Mouse (Mus musculus): ENCODE measurements around the gene Crtap. TPM values are rescaled to one million over a fixed set of nuclear protein-coding genes. Genes with fewer than 3 reads are reported as not detected.
A peak's percentile ranks its signal among the peaks of the same experiment; 100 is the strongest.
"Not testable (repeated sequence)": the region's sequence is repeated elsewhere in the genome, so short reads cannot be mapped to it uniquely, and the experiment has no call there.

Crtap gene
- polyA plus RNA-seq, 1 experiment from 2014 or later: 37.6 TPM

GRCm38 (mm10) chr9:114375276-114375962, 15.1 kb downstream of the Crtap start:
- no peak overlapping the region for H3K4me3 ChIP-seq (ENCODE audit: low read depth, low read length)
- DNase-seq (ENCODE audit: low spot score, missing footprints) (no peak), ATAC-seq (ENCODE audit: low FRiP score) (no peak)
- no peak overlapping the region for H3K4me2 ChIP-seq
- H3K4me1 ChIP-seq (ENCODE audit: control insufficient read depth, insufficient read depth, low read length): no peaks in the 10 kb centered on the region
- no peaks in the 10 kb centered on the region for H3K36me3 ChIP-seq (ENCODE audit: control insufficient read depth, insufficient read depth, low read length)
- H3K9ac ChIP-seq (ENCODE audit: low read length): no peak overlapping the region
- H3K9me3 ChIP-seq (ENCODE audit: control insufficient read depth, low read length): no peaks in the 10 kb centered on the region
- no peak overlapping the region for H3K27ac ChIP-seq (ENCODE audit: low read depth, low read length)
- 89% methylated on average over 10 of the region's 10 CpGs for WGBS
- no peaks in the 10 kb centered on the region for H3K27me3 ChIP-seq (ENCODE audit: control insufficient read depth, insufficient read depth, low read length)

GRCm38 (mm10) chr9:114371717-114372116, 18.8 kb downstream of the Crtap start:
- DNase-seq (ENCODE audit: low spot score, missing footprints): not testable (repeated sequence)

GRCm38 (mm10) chr9:114369389-114369788, 21.1 kb downstream of the Crtap start:
- not testable (repeated sequence) for H3K4me2 ChIP-seq; H3K4me3 ChIP-seq (ENCODE audit: low read depth, low read length); H3K27ac ChIP-seq (ENCODE audit: low read depth, low read length); H3K4me1 ChIP-seq (ENCODE audit: control insufficient read depth, insufficient read depth, low read length); H3K9ac ChIP-seq (ENCODE audit: low read length); H3K27me3 ChIP-seq (ENCODE audit: control insufficient read depth, insufficient read depth, low read length); DNase-seq (ENCODE audit: low spot score, missing footprints); ATAC-seq (ENCODE audit: low FRiP score); H3K9me3 ChIP-seq (ENCODE audit: control insufficient read depth, low read length); H3K36me3 ChIP-seq (ENCODE audit: control insufficient read depth, insufficient read depth, low read length)
- WGBS: 63% methylated on average over 5 of the region's 5 CpGs

More at GRCm38 (mm10) chr9:114371717-114372116, 18.8 kb downstream of the Crtap start:
- not testable (repeated sequence) for H3K4me1 ChIP-seq (ENCODE audit: control insufficient read depth, insufficient read depth, low read length); H3K27ac ChIP-seq (ENCODE audit: low read depth, low read length); H3K36me3 ChIP-seq (ENCODE audit: control insufficient read depth, insufficient read depth, low read length); H3K4me2 ChIP-seq; H3K9me3 ChIP-seq (ENCODE audit: control insufficient read depth, low read length); H3K9ac ChIP-seq (ENCODE audit: low read length); H3K4me3 ChIP-seq (ENCODE audit: low read depth, low read length); H3K27me3 ChIP-seq (ENCODE audit: control insufficient read depth, insufficient read depth, low read length); ATAC-seq (ENCODE audit: low FRiP score)
- 32% methylated on average over 5 of the region's 5 CpGs for WGBS

GRCm38 (mm10) chr9:114368471-114368858, 22.0 kb downstream of the Crtap start:
- peak overlapping the region; percentile 64 for H3K9ac ChIP-seq (ENCODE audit: low read length)
- H3K4me3 ChIP-seq (ENCODE audit: low read depth, low read length): peak overlapping the region; percentile 48
- peaks cover 5% of the 10 kb centered on the region; the same call in 1 of the 2 replicates for H3K4me1 ChIP-seq (ENCODE audit: control insufficient read depth, insufficient read depth, low read length)
- 14% methylated on average over 12 of the region's 12 CpGs for WGBS
- ATAC-seq (ENCODE audit: low FRiP score) (peak; percentile 22; the same call in 1 of the 2 replicates), DNase-seq (ENCODE audit: low spot score, missing footprints) (no peak)
- no peaks in the 10 kb centered on the region for H3K36me3 ChIP-seq (ENCODE audit: control insufficient read depth, insufficient read depth, low read length)
- no peak overlapping the region for H3K27ac ChIP-seq (ENCODE audit: low read depth, low read length)
- no peaks in the 10 kb centered on the region; the same call in none of the 2 replicates for H3K27me3 ChIP-seq (ENCODE audit: control insufficient read depth, insufficient read depth, low read length)
- no peaks in the 10 kb centered on the region for H3K9me3 ChIP-seq (ENCODE audit: control insufficient read depth, low read length)
- H3K4me2 ChIP-seq: peak overlapping the region; percentile 89

GRCm38 (mm10) chr9:114367783-114368470, 22.5 kb downstream of the Crtap start:
- Histone ChIP-seq H3K4me3 (ENCODE audit: low read depth, low read length) (peak overlapping the region; percentile 48), H3K27ac (ENCODE audit: low read depth, low read length) (no peak overlapping the region), H3K9me3 (ENCODE audit: control insufficient read depth, low read length) (no peaks in the 10 kb centered on the region), H3K36me3 (ENCODE audit: control insufficient read depth, insufficient read depth, low read length) (no peaks in the 10 kb centered on the region), H3K27me3 (ENCODE audit: control insufficient read depth, insufficient read depth, low read length) (no peaks in the 10 kb centered on the region; the same call in none of the 2 replicates), H3K4me1 (ENCODE audit: control insufficient read depth, insufficient read depth, low read length) (peaks cover 5% of the 10 kb centered on the region; the same call in 1 of the 2 replicates), H3K4me2 (peak overlapping the region; percentile 89), H3K9ac (ENCODE audit: low read length) (peak overlapping the region; percentile 64)
- WGBS: under 1% methylated on average over 48 of the region's 48 CpGs
- peak; percentile 86 for ATAC-seq (ENCODE audit: low FRiP score)
- DNase-seq (ENCODE audit: low spot score, missing footprints): peak; percentile 97

- not testable (repeated sequence) for H3K9ac ChIP-seq (ENCODE audit: low read length); H3K4me1 ChIP-seq (ENCODE audit: control insufficient read depth, insufficient read depth, low read length); ATAC-seq (ENCODE audit: low FRiP score); H3K4me2 ChIP-seq; DNase-seq (ENCODE audit: low spot score, missing footprints); H3K4me3 ChIP-seq (ENCODE audit: low read depth, low read length); H3K36me3 ChIP-seq (ENCODE audit: control insufficient read depth, insufficient read depth, low read length); H3K9me3 ChIP-seq (ENCODE audit: control insufficient read depth, low read length); H3K27me3 ChIP-seq (ENCODE audit: control insufficient read depth, insufficient read depth, low read length); H3K27ac ChIP-seq (ENCODE audit: low read depth, low read length)
- 80% methylated on average over 9 of the region's 9 CpGs for WGBS
Measured at GRCm38 (mm10) chr9:114329855-114330254, 60.6 kb downstream of the Crtap start, which contains the start of gene Bcl2a1c. Gene Bcl2a1c, plus strand, starts transcription at chr9:114330135.

GRCm38 (mm10) chr9:114328332-114328731, 62.1 kb downstream of the Crtap start:
- DNase-seq (ENCODE audit: low spot score, missing footprints); H3K4me1 ChIP-seq (ENCODE audit: control insufficient read depth, insufficient read depth, low read length); H3K36me3 ChIP-seq (ENCODE audit: control insufficient read depth, insufficient read depth, low read length); ATAC-seq (ENCODE audit: low FRiP score); H3K27me3 ChIP-seq (ENCODE audit: control insufficient read depth, insufficient read depth, low read length); H3K4me2 ChIP-seq; H3K4me3 ChIP-seq (ENCODE audit: low read depth, low read length); H3K9me3 ChIP-seq (ENCODE audit: control insufficient read depth, low read length); H3K9ac ChIP-seq (ENCODE audit: low read length); H3K27ac ChIP-seq (ENCODE audit: low read depth, low read length): not testable (repeated sequence)

GRCm38 (mm10) chr9:114326011-114326748, 64.3 kb downstream of the Crtap start:
- DNase-seq (ENCODE audit: low spot score, missing footprints) (no peak), ATAC-seq (ENCODE audit: low FRiP score) (no peak)

More at GRCm38 (mm10) chr9:114326011-114326748, 64.3 kb downstream of the Crtap start:
- Histone ChIP-seq H3K9me3 (ENCODE audit: control insufficient read depth, low read length) (no peaks in the 10 kb centered on the region), H3K9ac (ENCODE audit: low read length) (no peak overlapping the region), H3K4me3 (ENCODE audit: low read depth, low read length) (no peak overlapping the region), H3K36me3 (ENCODE audit: control insufficient read depth, insufficient read depth, low read length) (no peaks in the 10 kb centered on the region), H3K27me3 (ENCODE audit: control insufficient read depth, insufficient read depth, low read length) (no peaks in the 10 kb centered on the region), H3K4me2 (no peak overlapping the region), H3K27ac (ENCODE audit: low read depth, low read length) (no peak overlapping the region), H3K4me1 (ENCODE audit: control insufficient read depth, insufficient read depth, low read length) (no peaks in the 10 kb centered on the region)
- 75% methylated on average over 3 of the region's 3 CpGs for WGBS

Data from midbrain, embryonic 11.5 days (tissue).